Mouse (Mus musculus) kidney, embryonic 14.5 days (tissue): ENCODE measurements around the gene Smpdl3b. TPM values are rescaled to one million over a fixed set of nuclear protein-coding genes. Genes with fewer than 3 reads are reported as not detected.
"Not testable (repeated sequence)": the region's sequence is repeated elsewhere in the genome, so short reads cannot be mapped to it uniquely, and the experiment has no call there.

ENCODE experiments used
- ATAC-seq: fragments of 200-750 bp; cut with Nextera tagmentation; 2 replicates; pipeline ENCODE4 v1.8.0; 2017; ENCODE audit warnings: moderate number of reproducible peaks, mild to moderate bottlenecking, moderate TSS enrichment, moderate library complexity; ENCODE audit not compliant: low FRiP score, low TSS enrichment
- H3K27ac ChIP-seq: fragments of 300-500 bp; sonication (generic); 2 replicates; pipeline ENCODE4 v1.5.1; 2014; ENCODE audit warnings: low read depth, mild to moderate bottlenecking, low read length, moderate library complexity, mixed read lengths
- H3K27me3 ChIP-seq: fragments of 300-500 bp; sonication (generic); 2 replicates; pipeline ENCODE4 v1.6.1; 2014; ENCODE audit warnings: mild to moderate bottlenecking, low read length; ENCODE audit not compliant: control insufficient read depth, insufficient read depth
- H3K36me3 ChIP-seq: fragments of 300-500 bp; sonication (generic); 2 replicates; pipeline ENCODE4 v1.6.1; 2014; ENCODE audit warnings: low read length, mixed read lengths; ENCODE audit not compliant: control insufficient read depth, insufficient read depth
- H3K4me1 ChIP-seq: fragments of 300-500 bp; sonication (generic); 2 replicates; pipeline ENCODE4 v1.6.1; 2014; ENCODE audit warnings: low read length, mixed read lengths; ENCODE audit not compliant: control insufficient read depth, insufficient read depth
- H3K4me2 ChIP-seq: fragments of 300-500 bp; sonication (generic); replicated peaks from 2 replicates; pipeline ENCODE4 v1.6.1; 2014; ENCODE audit warnings: low read depth, mild to moderate bottlenecking, low read length
- H3K4me3 ChIP-seq: fragments of 300-500 bp; sonication (generic); 2 replicates; pipeline ENCODE4 v1.5.1; 2014; ENCODE audit warnings: mild to moderate bottlenecking, low read length
- H3K9ac ChIP-seq: fragments of 300-500 bp; sonication (generic); 2 replicates; pipeline ENCODE4 v1.6.1; 2014; ENCODE audit warnings: low read depth, mild to moderate bottlenecking, low read length, moderate library complexity
- H3K9me3 ChIP-seq: fragments of 300-500 bp; sonication (generic); 2 replicates; pipeline ENCODE4 v1.6.1; 2016; ENCODE audit warnings: low read length; ENCODE audit not compliant: control insufficient read depth
- WGBS: fragments of 180-500 bp; shearing (Covaris S2); extraction: QIAGEN DNeasy Blood & Tissue Kit; methylation state at CpG from one replicate; pipeline ENCODE4 v1.1.7; 2014; 5-methylcytosine and 5-hydroxymethylcytosine counted together
- polyA plus RNA-seq: library from polyadenylated mRNA; unstranded; fragments of >200 nt; fragmentation: Nextera tagmentation; extraction: Ambion mirVana; gene quantifications from 2 replicates; pipeline ENCODE4 v1.2.1, GENCODE M21; 2014

Smpdl3b gene
- polyA plus RNA-seq, 1 experiment from 2014 or later: 10.5 TPM

DNA sequence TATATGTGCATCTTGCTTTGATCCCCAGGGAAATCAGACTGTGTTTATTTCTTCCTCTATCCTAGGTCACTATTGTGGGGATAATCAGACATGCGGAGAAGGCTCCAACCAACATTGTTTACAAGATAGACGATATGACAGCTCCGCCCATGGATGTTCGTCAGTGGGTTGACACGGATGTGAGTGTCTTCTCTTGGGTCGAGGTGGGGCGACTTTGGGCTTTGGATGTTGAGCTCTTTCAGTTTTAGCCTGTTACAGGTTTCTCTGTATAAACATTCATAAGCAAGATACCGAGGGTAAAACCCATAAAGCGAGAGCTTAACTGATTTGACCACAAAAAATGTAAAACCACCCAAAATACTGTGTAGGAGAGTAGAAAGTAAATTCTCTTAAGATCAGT, 14.7 kb upstream of the Smpdl3b start:
- Histone ChIP-seq H3K36me3 (peaks cover 67% of the 10 kb centered on the region), H3K9me3 (no peaks in the 10 kb centered on the region), H3K4me1 (peaks cover 5% of the 10 kb centered on the region; the same call in 1 of the 2 replicates), H3K27me3 (no peaks in the 10 kb centered on the region), H3K9ac (no peak overlapping the region), H3K27ac (no peak overlapping the region), H3K4me3 (no peak overlapping the region), H3K4me2 (no peak overlapping the region)
- WGBS: 90% methylated on average over 9 of the region's 9 CpGs
- no peak for ATAC-seq

DNA sequence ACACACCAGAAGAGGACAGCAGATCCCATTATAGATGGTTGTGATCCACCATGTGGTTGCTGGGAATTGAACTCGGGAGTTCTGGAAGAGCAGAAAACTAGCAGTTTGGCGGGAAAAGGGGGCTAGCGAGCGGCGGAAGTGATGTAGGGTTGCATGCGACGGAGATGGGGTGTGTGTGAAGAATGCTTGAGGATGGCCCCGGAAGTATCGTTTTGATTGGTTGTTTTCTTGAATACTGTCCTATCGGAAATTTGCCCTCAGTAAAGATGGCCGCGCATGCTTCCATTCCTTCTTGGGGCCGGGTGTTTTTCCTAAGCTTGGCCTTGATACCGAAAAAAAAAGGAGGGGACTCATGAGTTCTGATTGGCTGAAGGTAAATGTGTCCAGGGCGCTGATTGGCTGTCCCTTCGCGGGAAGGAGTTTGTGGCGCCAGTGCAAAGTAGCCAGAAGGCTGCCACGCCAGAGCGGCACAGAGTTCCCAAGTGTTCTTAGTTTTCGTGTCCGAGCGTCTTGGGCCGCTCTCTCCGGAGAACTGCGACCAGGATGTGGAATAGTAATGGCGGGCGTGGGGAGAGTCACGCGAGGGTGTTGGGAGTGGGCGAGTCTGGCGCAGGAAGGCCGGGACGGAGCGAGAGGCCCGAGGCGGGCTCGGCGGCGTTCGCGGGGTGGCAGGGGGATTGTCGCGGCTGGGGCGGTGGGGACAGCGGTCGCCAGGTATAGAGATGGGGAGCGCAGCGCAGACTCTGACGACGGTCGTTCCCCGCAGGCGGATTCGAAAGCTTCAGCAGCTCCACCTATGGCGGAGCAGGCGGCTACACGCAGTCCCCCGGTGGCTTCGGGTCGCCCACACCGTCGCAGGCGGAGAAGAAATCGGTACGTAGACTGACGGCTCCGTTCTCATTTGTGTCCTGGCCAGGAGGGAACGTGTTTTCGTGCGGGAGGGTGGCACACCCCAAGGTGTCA, 11.1 kb upstream of the Smpdl3b start, which contains the start of gene Rpa2:
Gene Rpa2, plus strand, starts transcription at position 419 of the 963 bp plus-strand sequence.
- WGBS: under 1% methylated on average over 71 of the region's 71 CpGs
- Histone ChIP-seq H3K27ac (peak within 1 kb of the TSS; percentile 70; the same call in 1 of the 2 replicates), H3K36me3 (peaks cover 32% of the 10 kb centered on the region), H3K27me3 (no peaks in the 10 kb centered on the region), H3K4me1 (peaks cover 5% of the 10 kb centered on the region; the same call in 1 of the 2 replicates), H3K9me3 (no peaks in the 10 kb centered on the region), H3K4me2 (peak within 1 kb of the TSS; percentile 58), H3K9ac (peak within 1 kb of the TSS; percentile 85), H3K4me3 (peak within 1 kb of the TSS; percentile 71)
- ATAC-seq: peak; percentile 96

GRCm38 (mm10) chr4:132763125-132763524, 6.1 kb upstream of the Smpdl3b start:
- not testable (repeated sequence) for H3K9me3 ChIP-seq, ATAC-seq
- 88% methylated on average over 3 of the region's 3 CpGs for WGBS

DNA sequence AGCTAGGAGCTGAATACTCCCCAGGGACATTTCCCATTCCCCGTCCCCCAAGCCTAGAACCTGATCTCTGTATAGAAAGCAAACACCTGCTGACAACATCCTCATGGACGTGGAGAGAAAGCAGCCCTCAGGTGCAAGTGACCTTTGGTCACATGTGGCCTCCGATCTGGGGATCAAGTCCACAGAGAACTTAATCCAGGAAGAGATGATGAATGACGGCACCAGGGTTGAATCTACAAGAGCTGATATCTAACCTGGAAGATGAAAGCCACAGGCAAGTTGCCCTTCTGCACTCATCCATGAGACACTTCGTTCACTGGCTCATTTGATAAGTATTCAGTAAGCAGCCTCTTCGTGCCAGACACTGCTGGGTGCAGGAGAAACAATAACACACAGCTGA, 5.5 kb upstream of the Smpdl3b start:
- Histone ChIP-seq H3K9me3 (no peaks in the 10 kb centered on the region), H3K4me2 (no peak overlapping the region), H3K27ac (no peak overlapping the region), H3K27me3 (no peaks in the 10 kb centered on the region), H3K4me1 (0 out of 2 replicates have a peak, but pooled peaks cover 2% of the 10 kb centered on the region), H3K4me3 (no peak overlapping the region), H3K9ac (no peak overlapping the region), H3K36me3 (no peaks in the 10 kb centered on the region)
- 72% methylated on average over 6 of the region's 6 CpGs for WGBS
- no peak for ATAC-seq

More at GRCm38 (mm10) chr4:132763125-132763524, 6.1 kb upstream of the Smpdl3b start:
- H3K4me2 ChIP-seq, H3K36me3 ChIP-seq, H3K27ac ChIP-seq, H3K27me3 ChIP-seq, H3K9ac ChIP-seq, H3K4me3 ChIP-seq, H3K4me1 ChIP-seq: not testable (repeated sequence)

GRCm38 (mm10) chr4:132760296-132760695, 3.2 kb upstream of the Smpdl3b start:
- H3K4me3 ChIP-seq: no peak overlapping the region
- peaks cover 7% of the 10 kb centered on the region; the same call in 1 of the 2 replicates for H3K4me1 ChIP-seq
- H3K27me3 ChIP-seq: no peaks in the 10 kb centered on the region
- no peak overlapping the region for H3K4me2 ChIP-seq
- H3K36me3 ChIP-seq: no peaks in the 10 kb centered on the region
- no peak overlapping the region for H3K27ac ChIP-seq
- 46% methylated on average over 3 of the region's 3 CpGs for WGBS
- no peak for ATAC-seq
- H3K9ac ChIP-seq: no peak overlapping the region
- no peaks in the 10 kb centered on the region for H3K9me3 ChIP-seq

DNA sequence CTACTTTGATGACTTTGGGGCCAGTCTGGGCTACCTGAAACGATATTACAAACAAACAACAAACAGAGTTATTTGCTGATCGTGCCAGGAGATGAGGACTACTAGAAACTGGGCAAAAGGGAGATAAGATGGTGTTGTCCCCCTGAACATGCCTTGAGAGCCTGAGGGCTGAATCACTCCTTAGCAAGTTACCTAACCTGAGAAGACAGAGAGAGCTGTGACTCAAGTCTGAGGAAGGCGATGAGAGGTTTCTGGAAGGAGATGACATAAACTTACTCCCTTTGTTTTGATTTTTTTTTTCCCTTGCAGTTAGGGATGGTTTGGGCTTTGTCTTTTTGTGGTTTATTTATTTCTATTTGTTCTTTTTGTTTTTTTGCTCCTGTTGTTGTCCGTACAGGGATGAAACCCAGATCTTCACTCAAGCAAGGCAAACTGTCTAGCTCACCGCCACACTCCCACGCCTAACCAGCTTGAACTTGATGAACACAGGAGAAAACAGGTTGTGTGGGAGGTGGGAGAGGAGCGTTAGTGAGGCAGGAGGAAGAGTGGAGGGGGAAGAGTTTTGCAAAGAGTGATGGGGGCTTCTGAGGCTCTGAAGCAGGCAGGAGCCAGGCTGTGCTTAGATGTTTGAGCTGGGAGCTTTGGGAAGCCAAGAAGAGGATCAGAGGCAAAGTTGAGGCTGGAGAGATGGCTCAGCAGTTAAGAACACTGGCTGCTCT, 740 bp upstream of the Smpdl3b start:
- Histone ChIP-seq H3K27me3 (no peaks in the 10 kb centered on the region), H3K9me3 (no peaks in the 10 kb centered on the region), H3K4me2 (no peak overlapping the region; the same call in 1 of the 2 replicates), H3K36me3 (no peaks in the 10 kb centered on the region), H3K4me3 (no peak overlapping the region), H3K4me1 (peaks cover 7% of the 10 kb centered on the region; the same call in 1 of the 2 replicates), H3K9ac (no peak overlapping the region), H3K27ac (no peak overlapping the region)
- no peak for ATAC-seq
- 57% methylated on average over 7 of the region's 7 CpGs for WGBS

GRCm38 (mm10) chr4:132752992-132753391, 4.1 kb downstream of the Smpdl3b start:
- H3K4me2 ChIP-seq: no peak overlapping the region
- WGBS: 74% methylated on average over 6 of the region's 6 CpGs
- ATAC-seq: no peak
- no peak overlapping the region; the same call in 1 of the 2 replicates for H3K9ac ChIP-seq
- H3K4me3 ChIP-seq: no peak overlapping the region
- peaks cover 7% of the 10 kb centered on the region; the same call in 1 of the 2 replicates for H3K4me1 ChIP-seq
- H3K27me3 ChIP-seq: no peaks in the 10 kb centered on the region
- H3K27ac ChIP-seq: no peak overlapping the region
- H3K9me3 ChIP-seq: no peaks in the 10 kb centered on the region
- no peaks in the 10 kb centered on the region for H3K36me3 ChIP-seq

- 82% methylated on average over 6 of the region's 6 CpGs for WGBS
- Histone ChIP-seq H3K4me3 (no peak overlapping the region), H3K4me1 (no peaks in the 10 kb centered on the region), H3K9me3 (no peaks in the 10 kb centered on the region), H3K27me3 (no peaks in the 10 kb centered on the region), H3K27ac (no peak overlapping the region), H3K9ac (no peak overlapping the region), H3K4me2 (no peak overlapping the region), H3K36me3 (no peaks in the 10 kb centered on the region)
- ATAC-seq: no peak
Measured at GRCm38 (mm10) chr4:132749258-132749982, 7.6 kb downstream of the Smpdl3b start.
